Mouse (Mus musculus): ENCODE data around the gene Atp1a2. TPM values are rescaled to one million over a fixed set of nuclear protein-coding genes. Genes with fewer than 3 reads are reported as not detected.
"Not testable (repeated sequence)": the region's sequence is repeated elsewhere in the genome, so short reads cannot be mapped to it uniquely, and the experiment has no call there.

The Atp1a2 gene
- polyA plus RNA-seq, 1 experiment = 567 TPM

GRCm38 (mm10) chr1:172271765-172272164 lies 26.1 kb downstream of the Atp1a2 start:
- no peak overlapping the region for H3K4me3 ChIP-seq (ENCODE audit: insufficient read depth, low read length)
- 0 out of 2 replicates have a peak, but pooled peaks cover 2% of the 10 kb centered on the region for H3K4me1 ChIP-seq (ENCODE audit: control insufficient read depth, insufficient read depth, low read length)
- TF ChIP-seq POLR2A (IDR thresholded peaks at IDR 0.05; ENCODE audit: extremely low read depth, insufficient read depth, low read length) = peak; percentile 60
- TF ChIP-seq CTCF (IDR thresholded peaks at IDR 0.05; ENCODE audit: extremely low read depth, insufficient read depth, low read length) = no peak
- no peak overlapping the region for H3K27ac ChIP-seq (ENCODE audit: insufficient read depth, low read length)

- Histone ChIP-seq H3K27ac (ENCODE audit: insufficient read depth, low read length) (no peak overlapping the region), H3K4me1 (ENCODE audit: control insufficient read depth, insufficient read depth, low read length) (0 out of 2 replicates have a peak, but pooled peaks cover 2% of the 10 kb centered on the region), H3K4me3 (ENCODE audit: insufficient read depth, low read length) (no peak overlapping the region)
- TF ChIP-seq CTCF (IDR thresholded peaks at IDR 0.05; ENCODE audit: extremely low read depth, insufficient read depth, low read length) (no peak), POLR2A (IDR thresholded peaks at IDR 0.05; ENCODE audit: extremely low read depth, insufficient read depth, low read length) (0 out of 2 replicates have a peak, but pooled peaks have one; percentile 16)
Observed at GRCm38 (mm10) chr1:172271208-172271607, 26.7 kb downstream of the Atp1a2 start.

- no peak for TF ChIP-seq CTCF (IDR thresholded peaks at IDR 0.05; ENCODE audit: extremely low read depth, insufficient read depth, low read length)
- TF ChIP-seq POLR2A (IDR thresholded peaks at IDR 0.05; ENCODE audit: extremely low read depth, insufficient read depth, low read length) = no peak
- H3K27ac ChIP-seq (ENCODE audit: insufficient read depth, low read length) = no peak within 1 kb of the TSS
- H3K4me3 ChIP-seq (ENCODE audit: insufficient read depth, low read length) = no peak within 1 kb of the TSS
Observed at GRCm38 (mm10) chr1:172261477-172262078, 36.3 kb downstream of the Atp1a2 start, which contains the start of gene Igsf8. TSS of gene Igsf8 (plus strand) at chr1:172261641.

GRCm38 (mm10) chr1:172258314-172258713 lies 39.5 kb downstream of the Atp1a2 start, which contains the start of gene Atp1a4:
TSS of gene Atp1a4 (minus strand) at chr1:172258414.
- no peak within 1 kb of the TSS for H3K4me3 ChIP-seq (ENCODE audit: insufficient read depth, low read length)
- H3K4me1 ChIP-seq (ENCODE audit: control insufficient read depth, insufficient read depth, low read length) = no peaks in the 10 kb centered on the region
- TF ChIP-seq CTCF (IDR thresholded peaks at IDR 0.05; ENCODE audit: extremely low read depth, insufficient read depth, low read length) (no peak), POLR2A (IDR thresholded peaks at IDR 0.05; ENCODE audit: extremely low read depth, insufficient read depth, low read length) (no peak)
- no peak within 1 kb of the TSS for H3K27ac ChIP-seq (ENCODE audit: insufficient read depth, low read length)

More at GRCm38 (mm10) chr1:172261477-172262078, 36.3 kb downstream of the Atp1a2 start, which contains the start of gene Igsf8:
- H3K4me1 ChIP-seq (ENCODE audit: control insufficient read depth, insufficient read depth, low read length) = no peaks in the 10 kb centered on the region

GRCm38 (mm10) chr1:172247679-172248078 lies 50.2 kb downstream of the Atp1a2 start:
- TF ChIP-seq CTCF (IDR thresholded peaks at IDR 0.05; ENCODE audit: extremely low read depth, insufficient read depth, low read length) (peak; percentile 37; the same call in 1 of the 2 replicates), POLR2A (IDR thresholded peaks at IDR 0.05; ENCODE audit: extremely low read depth, insufficient read depth, low read length) (no peak)
- Histone ChIP-seq H3K4me3 (ENCODE audit: insufficient read depth, low read length) (no peak overlapping the region), H3K4me1 (ENCODE audit: control insufficient read depth, insufficient read depth, low read length) (no peaks in the 10 kb centered on the region), H3K27ac (ENCODE audit: insufficient read depth, low read length) (no peak overlapping the region)

GRCm38 (mm10) chr1:172247216-172247615 lies 50.6 kb downstream of the Atp1a2 start:
- Histone ChIP-seq H3K27ac (ENCODE audit: insufficient read depth, low read length) (no peak overlapping the region), H3K4me1 (ENCODE audit: control insufficient read depth, insufficient read depth, low read length) (no peaks in the 10 kb centered on the region), H3K4me3 (ENCODE audit: insufficient read depth, low read length) (no peak overlapping the region)
- no peak for TF ChIP-seq CTCF (IDR thresholded peaks at IDR 0.05; ENCODE audit: extremely low read depth, insufficient read depth, low read length)
- no peak for TF ChIP-seq POLR2A (IDR thresholded peaks at IDR 0.05; ENCODE audit: extremely low read depth, insufficient read depth, low read length)

- not testable (repeated sequence) for H3K4me3 ChIP-seq (ENCODE audit: insufficient read depth, low read length)
Observed at GRCm38 (mm10) chr1:172244645-172245044, 53.2 kb downstream of the Atp1a2 start.

GRCm38 (mm10) chr1:172243547-172244205 lies 54.2 kb downstream of the Atp1a2 start:
- Histone ChIP-seq H3K4me1 (ENCODE audit: control insufficient read depth, insufficient read depth, low read length) (no peaks in the 10 kb centered on the region), H3K4me3 (ENCODE audit: insufficient read depth, low read length) (no peak overlapping the region), H3K27ac (ENCODE audit: insufficient read depth, low read length) (no peak overlapping the region)
- TF ChIP-seq POLR2A (IDR thresholded peaks at IDR 0.05; ENCODE audit: extremely low read depth, insufficient read depth, low read length) (no peak), CTCF (IDR thresholded peaks at IDR 0.05; ENCODE audit: extremely low read depth, insufficient read depth, low read length) (no peak)

More at GRCm38 (mm10) chr1:172244645-172245044, 53.2 kb downstream of the Atp1a2 start:
- H3K4me1 ChIP-seq (ENCODE audit: control insufficient read depth, insufficient read depth, low read length); H3K27ac ChIP-seq (ENCODE audit: insufficient read depth, low read length): not testable (repeated sequence)

GRCm38 (mm10) chr1:172242401-172242800 lies 55.5 kb downstream of the Atp1a2 start:
- Histone ChIP-seq H3K27ac (ENCODE audit: insufficient read depth, low read length) (no peak overlapping the region), H3K4me1 (ENCODE audit: control insufficient read depth, insufficient read depth, low read length) (no peaks in the 10 kb centered on the region), H3K4me3 (ENCODE audit: insufficient read depth, low read length) (no peak overlapping the region)
- TF ChIP-seq CTCF (IDR thresholded peaks at IDR 0.05; ENCODE audit: extremely low read depth, insufficient read depth, low read length) (no peak), POLR2A (IDR thresholded peaks at IDR 0.05; ENCODE audit: extremely low read depth, insufficient read depth, low read length) (no peak)
